Mouse (Mus musculus) liver, embryonic 14.5 days (tissue): ENCODE results near the gene Kcnj10. TPM values are rescaled to one million over a fixed set of nuclear protein-coding genes. Genes with fewer than 3 reads are reported as not detected.

ENCODE experiments used
- ATAC-seq: fragments of 200-750 bp; cut with Nextera tagmentation; 2 replicates; pipeline ENCODE4 v1.8.0; 2017; ENCODE audit warnings: moderate number of reproducible peaks, mild to moderate bottlenecking, moderate library complexity; ENCODE audit not compliant: insufficient read depth
- DNase-seq, 3 experiments: peaks; one replicate each; pipeline ENCODE4 v3.0.0-alpha.2; 2012 to 2013; ENCODE audit warnings: low read depth in 3 of 3, low spot score in 3 of 3
- H3K27ac ChIP-seq: fragments of 300-500 bp; sonication (generic); 2 replicates; pipeline ENCODE4 v1.5.1; 2014; ENCODE audit warnings: moderate library complexity, mild to moderate bottlenecking, control low read depth, inconsistent platforms
- H3K27me3 ChIP-seq: fragments of 300-500 bp; sonication (generic); 2 replicates; pipeline ENCODE4 v1.6.1; 2014; ENCODE audit warnings: mild to moderate bottlenecking, low read length, moderate library complexity; ENCODE audit not compliant: control insufficient read depth, insufficient read depth
- H3K36me3 ChIP-seq: fragments of 300-500 bp; sonication (generic); replicated peaks from 2 replicates; pipeline ENCODE4 v1.6.1; 2014; ENCODE audit warnings: low read depth; ENCODE audit not compliant: control insufficient read depth, insufficient read depth
- H3K4me1 ChIP-seq, 2 experiments: fragments of 200-500 bp in 1 of 2; fragments of 300-500 bp in 1 of 2; sonication (generic) in 1 of 2; replicated peaks; 2 replicates each; pipeline ENCODE4 v1.6.1; 2012 to 2014; ENCODE audit warnings: antibody characterized with exemption in 1 of 2, inconsistent platforms in 1 of 2, low read length in 1 of 2; ENCODE audit not compliant: control insufficient read depth in 2 of 2, insufficient read depth in 2 of 2
- H3K4me2 ChIP-seq: fragments of 300-500 bp; sonication (generic); 2 replicates; pipeline ENCODE4 v1.6.1; 2014; ENCODE audit warnings: low read depth, mild to moderate bottlenecking, control low read depth, moderate library complexity
- H3K4me3 ChIP-seq, 2 experiments: fragments of 200-500 bp in 1 of 2; fragments of 300-500 bp in 1 of 2; sonication (generic) in 1 of 2; 2 replicates each; pipeline ENCODE4 v1.5.1; 2012 to 2014; ENCODE audit warnings: low read depth in 2 of 2, low read length in 2 of 2, mild to moderate bottlenecking in 2 of 2, control low read depth in 1 of 2, inconsistent platforms in 1 of 2, moderate library complexity in 1 of 2; ENCODE audit not compliant: insufficient read depth in 1 of 2
- H3K9ac ChIP-seq: fragments of 300-500 bp; sonication (generic); replicated peaks from 2 replicates; pipeline ENCODE4 v1.6.1; 2014; ENCODE audit warnings: mild to moderate bottlenecking, control low read depth, moderate library complexity
- H3K9me3 ChIP-seq: fragments of 300-500 bp; sonication (generic); 2 replicates; pipeline ENCODE4 v1.6.1; 2016; ENCODE audit warnings: low read length, mixed read lengths; ENCODE audit not compliant: control insufficient read depth
- CTCF ChIP-seq: IDR thresholded peaks from 2 replicates; pipeline ENCODE4 v1.5.1; 2016; ENCODE audit warnings: antibody characterized with exemption, low read depth, control low read depth
- EP300 ChIP-seq: IDR thresholded peaks from 2 replicates; pipeline ENCODE4 v1.6.1; 2016; ENCODE audit warnings: antibody characterized with exemption, low read depth
- WGBS: fragments of 180-500 bp; shearing (Covaris S2); extraction: QIAGEN DNeasy Blood & Tissue Kit; methylation state at CpG from one replicate; pipeline ENCODE4 v1.1.7; 2014; ENCODE audit not compliant: insufficient replicate concordance; 5-methylcytosine and 5-hydroxymethylcytosine counted together
- polyA plus RNA-seq, 2 experiments: library from polyadenylated mRNA; depleted of rRNA in 1 of 2; stranded (reverse) in 1 of 2; unstranded in 1 of 2; fragments of >200 nt; fragmentation: Nextera tagmentation in 1 of 2; extraction: Ambion mirVana in 1 of 2; gene quantifications; 2 replicates each; pipeline versions ENCODE4 v1.2.1 to v1.2.3; 2012 to 2014

Gene Kcnj10
- polyA plus RNA-seq, 2 experiments: 0.04 to 0.17 TPM

- peak; percentile 86 for ATAC-seq
- under 1% methylated on average over 52 of the region's 55 CpGs for WGBS
Observed at GRCm38 (mm10) chr1:172311921-172312767, 28.9 kb upstream of the Kcnj10 start.

GRCm38 (mm10) chr1:172312768-172313561 is 28.0 kb upstream of the Kcnj10 start:
- no peaks in the 10 kb centered on the region for H3K9me3 ChIP-seq
- 9% methylated on average over 16 of the region's 16 CpGs for WGBS
- H3K4me2 ChIP-seq: peak overlapping the region; percentile 98
- H3K4me1 ChIP-seq: peaks cover 0 to 27% of the 10 kb centered on the region in 2 experiments; a peak in 3 of 4 replicates
- TF ChIP-seq CTCF (no peak), EP300 (no peak)
- peak overlapping the region; percentile 66 to 77 for H3K4me3 ChIP-seq
- DNase-seq: no peak
- H3K27ac ChIP-seq: no peak overlapping the region
- no peaks in the 10 kb centered on the region for H3K27me3 ChIP-seq
- peak; percentile 46; the same call in 1 of the 2 replicates for ATAC-seq
- H3K36me3 ChIP-seq: no peaks in the 10 kb centered on the region; the same call in 1 of the 2 replicates
- H3K9ac ChIP-seq: peak overlapping the region; percentile 77

More at GRCm38 (mm10) chr1:172311921-172312767, 28.9 kb upstream of the Kcnj10 start:
- Histone ChIP-seq H3K9me3 (no peaks in the 10 kb centered on the region), H3K27ac (peak overlapping the region; percentile 75), H3K4me3 (peak overlapping the region; percentile 66 to 77), H3K4me1 (peaks cover 0 to 27% of the 10 kb centered on the region in 2 experiments; a peak in 3 of 4 replicates), H3K4me2 (peak overlapping the region; percentile 98), H3K36me3 (no peaks in the 10 kb centered on the region), H3K9ac (peak overlapping the region; percentile 77), H3K27me3 (no peaks in the 10 kb centered on the region)
- TF ChIP-seq CTCF (no peak), EP300 (no peak)
- peak; percentile 78 to 80 (median 79) for DNase-seq

GRCm38 (mm10) chr1:172313613-172314411 is 27.2 kb upstream of the Kcnj10 start:
- H3K36me3 ChIP-seq: no peaks in the 10 kb centered on the region; the same call in 1 of the 2 replicates
- no peaks in the 10 kb centered on the region for H3K9me3 ChIP-seq
- no peaks in the 10 kb centered on the region for H3K27me3 ChIP-seq
- H3K27ac ChIP-seq: no peak overlapping the region
- TF ChIP-seq EP300 (no peak), CTCF (no peak)
- H3K4me2 ChIP-seq: no peak overlapping the region
- no peak overlapping the region; a peak in 1 of 4 replicates for H3K4me3 ChIP-seq
- H3K9ac ChIP-seq: no peak overlapping the region
- DNase-seq: no peak
- WGBS: 76% methylated on average over 10 of the region's 10 CpGs
- no peak for ATAC-seq
- peaks cover 0 to 27% of the 10 kb centered on the region in 2 experiments; a peak in 3 of 4 replicates for H3K4me1 ChIP-seq

- Histone ChIP-seq H3K36me3 (no peaks in the 10 kb centered on the region; the same call in 1 of the 2 replicates), H3K27ac (no peak overlapping the region), H3K4me3 (no peak overlapping the region), H3K9me3 (no peaks in the 10 kb centered on the region), H3K9ac (no peak overlapping the region), H3K4me1 (peaks cover 0 to 21% of the 10 kb centered on the region in 2 experiments; a peak in 3 of 4 replicates), H3K27me3 (no peaks in the 10 kb centered on the region), H3K4me2 (no peak overlapping the region)
- DNase-seq (no peak), ATAC-seq (no peak)
- TF ChIP-seq CTCF (no peak), EP300 (no peak)
- WGBS: 65% methylated on average over 3 of the region's 3 CpGs
Observed at GRCm38 (mm10) chr1:172314911-172315310, 26.1 kb upstream of the Kcnj10 start.
